Mouse (Mus musculus) common myeloid progenitor, adult 5-6 weeks (primary cell): ENCODE measurements at regions not wholly inside any gene's neighbourhood (a gene's known extent, or its start where the extent isn't known, plus 50 kb on each side); places are given as distances from the start of the nearest gene placed in this dataset.
"Not testable (repeated sequence)": the region's sequence is repeated elsewhere in the genome, so short reads cannot be mapped to it uniquely, and the experiment has no call there.

Source experiments
- ATAC-seq: replicated peaks from 2 replicates; pipeline ENCODE4 v1.8.0; 2016; ENCODE audit warnings: low read depth, mild to moderate bottlenecking, moderate TSS enrichment, inconsistent platforms; ENCODE audit not compliant: poor library complexity, severe bottlenecking

GRCm38 (mm10) chr9:115847289-115848074, 61.8 kb upstream of the Gadl1 start:
- no peak for ATAC-seq

- not testable (repeated sequence) for ATAC-seq
Observed at GRCm38 (mm10) chr9:115853210-115853842, 55.9 kb upstream of the Gadl1 start.

GRCm38 (mm10) chr9:115857301-115857700, 52.0 kb upstream of the Gadl1 start:
- ATAC-seq, result no peak

GRCm38 (mm10) chr9:115858848-115859247, 50.4 kb upstream of the Gadl1 start:
- peak; percentile 78 for ATAC-seq
